ENCODE assay signal across 22 mouse cellular contexts in genomic region chr8:112333171-112333570, GRCm38 (mm10).
DNase-seq lines count a peak whose midpoint lies in the region; ATAC-seq and TF ChIP-seq lines count a peak whose summit lies in the region.
"Had no signal": no experiment of that assay in that cellular context is flagged by ENCODE, and none has a peak within 500 bp of the region (broad histone marks: within the 10 kb centered on the region; RNA-seq: fewer than 3 reads in every experiment).

No protein-coding gene starts in this region.

- H3K27ac ChIP-seq in forebrain, embryonic 10.5 days = 0 out of 2 replicates have a peak overlapping the region, but pooled peaks have one; percentile 15
- H3K27ac ChIP-seq in forebrain, embryonic 16.5 days (ENCODE audit: low read length) = no peak overlapping the region
- H3K27ac ChIP-seq in hindbrain, embryonic 13.5 days = no peak overlapping the region
- no peak overlapping the region for H3K27ac ChIP-seq in hindbrain, embryonic 16.5 days (ENCODE audit: low read depth, low read length)
- no peak overlapping the region for H3K27ac ChIP-seq in lung, postnatal 0 days (ENCODE audit: low read length)
- H3K27ac ChIP-seq: embryonic facial prominence, embryonic 12.5 days; forebrain, embryonic 15.5 days; gastrocnemius, adult 2 months; limb, embryonic 15.5 days; liver, embryonic 14.5 days; lung, embryonic 15.5 days; macrophage; midbrain, embryonic 10.5 days had no signal

- no peaks in the 10 kb centered on the region for H3K9me3 ChIP-seq in forebrain, embryonic 10.5 days
- no peaks in the 10 kb centered on the region for H3K9me3 ChIP-seq in forebrain, embryonic 16.5 days (ENCODE audit: control insufficient read depth, low read length)
- H3K9me3 ChIP-seq in hindbrain, embryonic 13.5 days = no peaks in the 10 kb centered on the region
- no peaks in the 10 kb centered on the region for H3K9me3 ChIP-seq in hindbrain, embryonic 16.5 days (ENCODE audit: control insufficient read depth, low read length)
- H3K9me3 ChIP-seq in lung, postnatal 0 days (ENCODE audit: low read length) = no peaks in the 10 kb centered on the region
- H3K9me3 ChIP-seq: embryonic facial prominence, embryonic 12.5 days; forebrain, embryonic 15.5 days; limb, embryonic 15.5 days; lung, embryonic 15.5 days; midbrain, embryonic 10.5 days had no signal

- H3K27me3 ChIP-seq in forebrain, embryonic 10.5 days (ENCODE audit: poor library complexity, severe bottlenecking) = no peaks in the 10 kb centered on the region
- no peaks in the 10 kb centered on the region for H3K27me3 ChIP-seq in forebrain, embryonic 16.5 days (replicated peaks; ENCODE audit: control insufficient read depth, insufficient read depth, low read length)
- H3K27me3 ChIP-seq in hindbrain, embryonic 13.5 days = no peaks in the 10 kb centered on the region
- no peaks in the 10 kb centered on the region for H3K27me3 ChIP-seq in hindbrain, embryonic 16.5 days (replicated peaks; ENCODE audit: control insufficient read depth, insufficient read depth, low read length)
- no peaks in the 10 kb centered on the region for H3K27me3 ChIP-seq in lung, postnatal 0 days (replicated peaks; ENCODE audit: insufficient read depth, low read length)
- H3K27me3 ChIP-seq: forebrain, embryonic 15.5 days; limb, embryonic 15.5 days; lung, embryonic 15.5 days had no signal

- H3K4me3 ChIP-seq in forebrain, embryonic 10.5 days = no peak overlapping the region
- no peak overlapping the region for H3K4me3 ChIP-seq in forebrain, embryonic 16.5 days (replicated peaks; ENCODE audit: low read length)
- no peak overlapping the region for H3K4me3 ChIP-seq in hindbrain, embryonic 13.5 days
- H3K4me3 ChIP-seq in hindbrain, embryonic 16.5 days (ENCODE audit: low read length) = no peak overlapping the region
- no peak overlapping the region for H3K4me3 ChIP-seq in lung, postnatal 0 days (ENCODE audit: low read depth, low read length)
- H3K4me3 ChIP-seq: embryonic facial prominence, embryonic 12.5 days; forebrain, embryonic 15.5 days; gastrocnemius, adult 2 months; limb, embryonic 15.5 days; lung, embryonic 15.5 days; midbrain, embryonic 10.5 days; myocyte had no signal

- H3K4me1 ChIP-seq in forebrain, embryonic 10.5 days = peaks cover 14% of the 10 kb centered on the region
- H3K4me1 ChIP-seq in forebrain, embryonic 16.5 days (replicated peaks; ENCODE audit: control insufficient read depth, insufficient read depth, low read length) = peaks cover 4% of the 10 kb centered on the region; the same call in 1 of the 2 replicates
- no peaks in the 10 kb centered on the region for H3K4me1 ChIP-seq in hindbrain, embryonic 13.5 days (replicated peaks)
- no peaks in the 10 kb centered on the region; the same call in 1 of the 2 replicates for H3K4me1 ChIP-seq in hindbrain, embryonic 16.5 days (ENCODE audit: control insufficient read depth, insufficient read depth, low read depth, low read length)
- H3K4me1 ChIP-seq in lung, postnatal 0 days (ENCODE audit: insufficient read depth, low read depth, low read length) = no peaks in the 10 kb centered on the region
- H3K4me1 ChIP-seq: embryonic facial prominence, embryonic 12.5 days; lung, embryonic 15.5 days had no signal

- DNase-seq in forebrain, embryonic 10.5 days (ENCODE audit: extremely low spot score, low spot score) = no peak
- DNase-seq in mesoderm, embryonic 11.5 days (ENCODE audit: low read depth, low spot score) = peak; percentile 53
- peak; percentile 6 for DNase-seq in telencephalon, adult 2 months (ENCODE audit: low read depth, low spot score)
- DNase-seq in lung, postnatal 0 days (ENCODE audit: low spot score) = no peak
- no peak for DNase-seq in kidney, postnatal 36 days
- DNase-seq: adrenal gland, postnatal 10 days; cerebellum, adult 8-10 months; gastrocnemius, adult 2 months; kidney, postnatal 25 days had no signal

- H3K4me2 ChIP-seq in forebrain, embryonic 16.5 days (ENCODE audit: low read length) = no peak overlapping the region
- peak overlapping the region; percentile 6; the same call in 1 of the 2 replicates for H3K4me2 ChIP-seq in hindbrain, embryonic 13.5 days
- H3K4me2 ChIP-seq in hindbrain, embryonic 16.5 days (ENCODE audit: low read length) = no peak overlapping the region
- no peak overlapping the region for H3K4me2 ChIP-seq in lung, postnatal 0 days (replicated peaks; ENCODE audit: low read depth, low read length)
- H3K4me2 ChIP-seq: embryonic facial prominence, embryonic 12.5 days; forebrain, embryonic 15.5 days; limb, embryonic 15.5 days; lung, embryonic 15.5 days had no signal

- no peak for ATAC-seq in forebrain, embryonic 16.5 days
- no peak for ATAC-seq in hindbrain, embryonic 13.5 days (ENCODE audit: low FRiP score)
- no peak for ATAC-seq in hindbrain, embryonic 16.5 days
- no peak for ATAC-seq in lung, postnatal 0 days
- ATAC-seq: forebrain, embryonic 15.5 days; intestine, postnatal 0 days; midbrain, embryonic 16.5 days had no signal

- H3K9ac ChIP-seq in forebrain, embryonic 16.5 days (replicated peaks; ENCODE audit: low read depth, low read length) = no peak overlapping the region
- H3K9ac ChIP-seq in hindbrain, embryonic 13.5 days = no peak overlapping the region
- H3K9ac ChIP-seq in hindbrain, embryonic 16.5 days (ENCODE audit: low read depth, low read length) = no peak overlapping the region
- no peak overlapping the region for H3K9ac ChIP-seq in lung, postnatal 0 days (replicated peaks; ENCODE audit: low read depth)
- H3K9ac ChIP-seq: embryonic facial prominence, embryonic 12.5 days; forebrain, embryonic 15.5 days; limb, embryonic 15.5 days; liver, embryonic 14.5 days; lung, embryonic 15.5 days had no signal

- whole genome bisulfite sequencing in forebrain, embryonic 10.5 days = 85% methylated on average over 11 of the region's 11 CpGs
- WGBS in forebrain, embryonic 16.5 days = 55% methylated on average over 11 of the region's 11 CpGs
- WGBS in hindbrain, embryonic 13.5 days = 35% methylated on average over 11 of the region's 11 CpGs
- 51% methylated on average over 11 of the region's 11 CpGs for WGBS in hindbrain, embryonic 16.5 days
- WGBS in lung, postnatal 0 days = 52% methylated on average over 11 of the region's 11 CpGs

- H3K36me3 ChIP-seq in forebrain, embryonic 10.5 days (replicated peaks) = no peaks in the 10 kb centered on the region
- H3K36me3 ChIP-seq in forebrain, embryonic 16.5 days (ENCODE audit: control insufficient read depth, insufficient read depth) = no peaks in the 10 kb centered on the region
- no peaks in the 10 kb centered on the region for H3K36me3 ChIP-seq in hindbrain, embryonic 13.5 days
- H3K36me3 ChIP-seq in hindbrain, embryonic 16.5 days (ENCODE audit: control insufficient read depth, insufficient read depth, low read length) = no peaks in the 10 kb centered on the region
- no peaks in the 10 kb centered on the region for H3K36me3 ChIP-seq in lung, postnatal 0 days (ENCODE audit: insufficient read depth, low read length)
- H3K36me3 ChIP-seq: embryonic facial prominence, embryonic 12.5 days; forebrain, embryonic 15.5 days; limb, embryonic 15.5 days; lung, embryonic 15.5 days; midbrain, embryonic 10.5 days had no signal

- TF ChIP-seq EP300 in lung, postnatal 0 days (IDR thresholded peaks at IDR 0.05) = no peak

- no peak for TF ChIP-seq CTCF in lung, postnatal 0 days (IDR thresholded peaks at IDR 0.05)

Comparison
In these comparisons a context has a peak if more than half of its experiments do, and no peak if none do; other contexts are left out.
1. DNase-seq: peak in mesoderm, embryonic 11.5 days (single experiment) and telencephalon, adult 2 months (single experiment); none in forebrain, embryonic 10.5 days (single experiment), lung, postnatal 0 days (single experiment) and kidney, postnatal 36 days (0 of 2).